Mouse (Mus musculus) monocyte, adult 2 months (primary cell): Measurements from ENCODE around the gene Vamp4.
A peak's percentile ranks its signal among the peaks of the same experiment; 100 is the strongest.
"Not testable (repeated sequence)": the region's sequence is repeated elsewhere in the genome, so short reads cannot be mapped to it uniquely, and the experiment has no call there.

Experiments
- DNase-seq, 2 experiments: peaks; one replicate each; pipeline ENCODE4 v3.0.0; 2022; ENCODE audit warnings: low spot score in 2 of 2, low read depth in 1 of 2

Vamp4 gene

GRCm38 (mm10) chr1:162588606-162589005, 18.3 kb downstream of the Vamp4 start:
- DNase-seq: no peak

GRCm38 (mm10) chr1:162589443-162589842, 19.1 kb downstream of the Vamp4 start:
- no peak for DNase-seq

DNA sequence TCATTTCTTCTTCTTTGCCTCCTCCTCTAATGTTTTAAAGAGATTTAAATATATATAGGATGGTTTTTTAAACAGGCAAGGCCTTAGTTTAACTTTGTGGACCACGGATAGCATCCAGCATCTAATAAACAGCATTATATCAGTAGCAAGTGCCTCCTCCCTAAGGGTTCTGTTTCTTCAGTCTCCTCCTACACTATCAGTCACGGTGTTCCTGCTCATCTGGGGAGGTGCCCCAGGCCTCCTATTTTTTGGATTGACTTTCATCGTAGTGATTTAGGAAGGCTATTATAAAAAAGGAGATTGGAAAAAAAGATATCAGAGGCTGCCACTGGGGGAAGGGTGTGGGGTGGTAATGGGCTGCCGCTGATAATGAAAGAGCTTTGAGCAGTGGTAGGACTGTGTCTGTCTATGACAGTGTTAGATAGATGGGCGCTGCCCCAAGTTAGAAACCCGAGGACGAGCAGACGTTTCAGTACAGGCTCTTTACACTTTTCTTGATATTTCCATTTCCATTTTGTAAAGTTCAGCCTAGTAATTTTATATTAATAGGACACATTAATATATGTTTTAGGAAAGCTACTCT, 20.2 kb downstream of the Vamp4 start:
- DNase-seq: no peak

DNA sequence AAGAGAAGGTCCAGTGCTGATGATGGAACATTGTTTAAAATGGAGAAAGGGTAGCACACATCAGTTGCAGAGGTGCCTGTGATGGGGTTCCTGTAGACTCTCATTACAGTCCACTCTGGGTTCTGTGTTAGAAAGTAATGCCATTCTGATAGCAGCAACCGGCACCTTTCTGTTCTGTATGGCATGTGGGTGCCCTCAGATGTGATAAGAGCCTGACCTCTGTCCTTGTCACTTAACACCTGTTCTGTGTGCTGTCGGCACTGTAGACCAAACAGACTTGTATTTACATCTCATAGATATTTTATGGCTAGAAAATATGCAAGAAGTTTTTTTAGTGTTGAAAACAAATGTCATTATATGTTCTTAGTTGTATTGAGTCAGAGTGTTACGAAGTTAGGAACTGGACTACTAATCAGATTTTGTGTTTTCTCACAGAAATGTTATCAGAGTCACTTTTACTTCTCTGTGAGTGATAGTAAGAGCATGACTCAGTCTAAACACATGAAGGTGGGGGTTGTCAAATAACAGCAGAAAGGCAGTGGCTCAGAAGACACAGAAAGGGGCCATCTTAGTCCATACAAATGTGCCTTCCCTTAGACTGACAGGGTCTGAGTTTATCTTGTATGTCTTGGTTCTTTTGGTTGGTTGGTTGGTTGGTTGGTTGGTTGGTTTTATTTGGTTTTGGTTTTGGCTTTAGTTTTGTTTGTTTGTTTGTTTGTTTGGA, 27.2 kb downstream of the Vamp4 start:
- no peak for DNase-seq

GRCm38 (mm10) chr1:162599617-162600016, 29.3 kb downstream of the Vamp4 start:
- DNase-seq: no peak

- no peak for DNase-seq
Observed at GRCm38 (mm10) chr1:162601288-162601687, 31.0 kb downstream of the Vamp4 start.

GRCm38 (mm10) chr1:162608127-162608526, 37.8 kb downstream of the Vamp4 start:
- no peak for DNase-seq

DNA sequence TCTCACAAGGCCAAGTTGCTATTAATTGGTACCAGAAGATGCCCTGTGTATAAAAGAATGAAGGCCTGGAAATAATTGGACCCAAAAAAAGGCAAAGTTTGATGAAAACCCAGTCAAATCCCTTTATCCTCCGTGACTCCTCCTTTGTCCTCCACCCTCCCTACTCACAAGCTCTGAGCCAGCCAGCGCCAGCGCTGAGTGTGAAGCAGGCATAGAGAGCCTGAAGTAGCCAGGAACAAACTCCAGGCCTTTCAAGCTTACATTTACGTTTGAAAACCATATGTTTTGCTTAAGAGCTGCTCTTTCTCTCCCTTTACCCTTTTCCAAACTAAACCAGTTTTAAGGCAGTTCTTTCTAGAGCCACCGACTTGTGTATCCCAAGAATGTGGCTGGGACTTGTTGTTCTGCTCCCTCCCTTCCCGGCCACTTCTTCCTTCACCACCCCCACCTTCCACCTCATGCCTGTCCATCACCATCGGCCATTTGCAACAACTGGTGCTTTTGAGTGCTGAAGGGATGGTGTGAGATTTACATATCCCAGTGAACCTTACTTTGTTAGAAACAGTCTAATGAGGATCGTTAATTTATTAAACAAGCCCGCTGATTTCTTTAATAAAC, 39.4 kb downstream of the Vamp4 start:
- no peak for DNase-seq

DNA sequence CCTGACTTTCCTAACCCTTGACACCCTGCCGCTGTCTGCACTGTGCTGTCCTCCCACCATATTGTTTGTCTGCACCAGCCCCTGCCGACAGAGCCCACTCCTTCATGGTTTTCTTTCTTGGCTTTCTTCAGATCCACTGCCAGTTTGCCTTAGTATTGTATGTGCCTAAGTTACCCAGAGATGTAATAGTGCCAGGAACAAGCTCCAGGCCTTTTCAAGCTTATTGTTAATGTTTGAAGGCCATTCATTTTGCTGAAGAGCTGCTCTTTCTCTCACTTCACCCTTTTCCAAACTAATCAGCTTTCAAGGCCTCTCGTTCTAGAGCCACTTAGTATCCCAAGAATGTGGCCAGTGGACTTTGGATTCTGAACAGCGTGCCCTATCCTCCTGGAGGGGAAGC, 40.9 kb downstream of the Vamp4 start:
- no peak for DNase-seq

GRCm38 (mm10) chr1:162615511-162615910, 45.2 kb downstream of the Vamp4 start:
- no peak for DNase-seq

GRCm38 (mm10) chr1:162620487-162620886, 50.2 kb downstream of the Vamp4 start:
- DNase-seq: no peak

GRCm38 (mm10) chr1:162623895-162624294, 53.6 kb downstream of the Vamp4 start:
- DNase-seq: no peak

- DNase-seq: peak; percentile 46 to 55
Observed at GRCm38 (mm10) chr1:162625229-162625628, 54.9 kb downstream of the Vamp4 start.

- DNase-seq: not testable (repeated sequence)
Observed at GRCm38 (mm10) chr1:162627821-162628220, 57.5 kb downstream of the Vamp4 start.

- DNase-seq: not testable (repeated sequence)
Observed at GRCm38 (mm10) chr1:162628326-162628725, 58.0 kb downstream of the Vamp4 start.

DNA sequence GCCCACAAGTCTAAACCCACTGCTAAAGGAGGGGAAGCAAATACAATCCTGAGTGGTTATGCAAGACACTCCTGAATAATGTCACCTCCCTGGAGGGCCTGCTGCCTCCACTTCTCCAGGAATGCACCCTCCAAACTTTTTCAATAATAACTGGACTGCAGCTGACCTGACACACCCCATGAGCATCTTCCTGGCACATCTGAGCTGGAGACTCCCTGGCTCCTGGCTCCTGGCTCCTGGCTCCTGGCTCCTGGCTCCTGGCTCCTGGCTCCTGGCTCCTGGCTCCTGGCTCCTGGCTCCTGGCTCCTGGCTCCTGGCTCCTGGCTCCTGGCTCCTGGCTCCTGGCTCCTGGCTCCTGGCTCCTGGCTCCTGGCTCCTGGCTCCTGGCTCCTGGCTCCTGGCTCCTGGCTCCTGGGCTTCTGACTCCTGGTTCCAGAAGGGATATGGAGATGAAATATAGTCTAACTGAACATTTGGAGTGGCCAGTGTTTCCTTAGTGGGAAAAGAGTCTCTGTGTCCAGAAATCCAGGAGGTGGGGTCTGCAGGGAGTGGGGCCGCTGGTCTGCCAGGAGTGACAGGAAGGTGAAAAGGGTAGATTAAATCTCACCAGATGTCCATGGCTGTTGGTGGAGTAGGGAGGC, 65.1 kb downstream of the Vamp4 start:
- DNase-seq: not testable (repeated sequence)

- no peak for DNase-seq
Observed at GRCm38 (mm10) chr1:162636516-162636915, 66.2 kb downstream of the Vamp4 start.

- DNase-seq: no peak
Observed at GRCm38 (mm10) chr1:162638535-162638934, 68.2 kb downstream of the Vamp4 start.

GRCm38 (mm10) chr1:162639051-162639750, 68.9 kb downstream of the Vamp4 start, which contains the start of gene Myoc:
Gene Myoc (plus strand): TSS chr1:162639155.
- DNase-seq: no peak

- DNase-seq: no peak
Observed at GRCm38 (mm10) chr1:162639861-162640260, 69.5 kb downstream of the Vamp4 start.

GRCm38 (mm10) chr1:162642591-162642990, 72.3 kb downstream of the Vamp4 start:
- no peak for DNase-seq
